Mouse (Mus musculus) layer of hippocampus, postnatal 10 days (tissue): ENCODE measurements at regions not wholly inside any gene's neighbourhood (a gene's known extent, or its start where the extent isn't known, plus 50 kb on each side); places are given as distances from the start of the nearest gene placed in this dataset.

ENCODE experiments used
- DNase-seq, 2 experiments: peaks; one replicate each; pipeline ENCODE4 v3.0.0; 2021; ENCODE audit warnings: low spot score in 2 of 2

- DNase-seq, result no peak
Observed at GRCm38 (mm10) chr9:113601451-113601850, 106.6 kb downstream of the Pdcd6ip start.

- no peak for DNase-seq
Observed at GRCm38 (mm10) chr9:113587260-113587659, 120.8 kb downstream of the Pdcd6ip start.

GRCm38 (mm10) chr9:113586477-113586876, 121.6 kb downstream of the Pdcd6ip start:
- no peak for DNase-seq

GRCm38 (mm10) chr9:113578221-113578620, 129.8 kb downstream of the Pdcd6ip start:
- DNase-seq, result no peak

- DNase-seq, result no peak
Observed at GRCm38 (mm10) chr9:113568849-113569248, 139.2 kb downstream of the Pdcd6ip start.

GRCm38 (mm10) chr9:113567705-113568104, 140.4 kb downstream of the Pdcd6ip start:
- DNase-seq, result no peak

GRCm38 (mm10) chr9:113566620-113567019, 141.4 kb downstream of the Pdcd6ip start:
- no peak for DNase-seq

GRCm38 (mm10) chr9:113553911-113554310, 154.1 kb downstream of the Pdcd6ip start:
- DNase-seq, result no peak

GRCm38 (mm10) chr9:113547458-113547857, 160.6 kb downstream of the Pdcd6ip start:
- DNase-seq, result no peak

GRCm38 (mm10) chr9:113528586-113528985, 179.5 kb downstream of the Pdcd6ip start:
- peak; percentile 46 to 61 for DNase-seq

GRCm38 (mm10) chr9:113524307-113524706, 183.8 kb downstream of the Pdcd6ip start:
- DNase-seq, result no peak

- no peak for DNase-seq
Observed at GRCm38 (mm10) chr9:113523173-113523572, 184.9 kb downstream of the Pdcd6ip start.

- DNase-seq, result no peak
Observed at GRCm38 (mm10) chr9:113519727-113520126, 188.3 kb downstream of the Pdcd6ip start.

GRCm38 (mm10) chr9:113518482-113518881, 189.6 kb downstream of the Pdcd6ip start:
- DNase-seq, result no peak

- DNase-seq, result no peak
Observed at GRCm38 (mm10) chr9:113517756-113518155, 190.3 kb downstream of the Pdcd6ip start.

GRCm38 (mm10) chr9:113515703-113516020, 192.4 kb downstream of the Pdcd6ip start:
- no peak for DNase-seq

GRCm38 (mm10) chr9:113514846-113515702, 193.0 kb downstream of the Pdcd6ip start:
- peak; percentile 30 to 37 for DNase-seq

GRCm38 (mm10) chr9:113511302-113511701, 196.8 kb downstream of the Pdcd6ip start:
- peak in 1 of 2 experiments; percentile 11 for DNase-seq

GRCm38 (mm10) chr9:113509368-113509767, 198.7 kb downstream of the Pdcd6ip start:
- DNase-seq, result no peak

GRCm38 (mm10) chr9:113508821-113509220, 199.2 kb downstream of the Pdcd6ip start:
- peak in 1 of 2 experiments; percentile 59 for DNase-seq

GRCm38 (mm10) chr9:113507561-113508460, 200.2 kb downstream of the Pdcd6ip start:
- DNase-seq, result peak in 1 of 2 experiments; percentile 40

GRCm38 (mm10) chr9:113499246-113499645, 208.8 kb downstream of the Pdcd6ip start:
- no peak for DNase-seq
